Mouse (Mus musculus) cerebellum, adult 11 months (tissue): ENCODE measurements around the gene BC025920.

ENCODE experiments used
- DNase-seq: peaks from one replicate; pipeline ENCODE4 v3.0.0; 2022

The BC025920 gene

DNA sequence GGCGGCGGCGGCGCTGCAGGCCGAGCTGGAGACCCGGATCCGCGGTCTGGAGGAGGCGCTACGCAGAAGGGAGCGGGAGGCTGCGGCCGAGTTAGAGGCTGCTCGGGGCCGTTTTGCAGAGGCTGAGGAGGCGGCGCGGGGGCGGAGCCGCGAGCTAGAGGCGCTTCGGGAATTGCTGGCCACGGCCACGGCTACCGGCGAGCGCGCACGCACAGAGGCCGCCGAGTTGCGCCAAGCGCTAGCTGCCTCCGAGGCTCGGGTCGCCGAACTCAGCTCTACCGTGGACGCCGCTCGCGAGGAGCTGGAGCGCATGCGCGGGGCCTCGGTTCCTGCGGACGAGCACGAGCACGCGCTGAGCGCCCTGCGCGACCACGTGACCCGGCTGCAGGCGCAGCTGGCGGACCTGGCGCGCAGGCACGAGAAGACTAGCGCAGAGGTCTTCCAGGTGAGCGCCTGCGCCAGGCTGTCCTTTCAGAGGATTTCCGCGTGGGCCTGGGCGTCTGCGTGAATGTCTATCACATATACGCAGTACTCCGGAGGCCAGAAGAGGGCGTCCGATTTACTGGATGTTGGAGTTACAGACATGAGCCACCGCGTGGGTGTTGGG, 37.5 kb downstream of the BC025920 start:
- DNase-seq, result peak; percentile 97

DNA sequence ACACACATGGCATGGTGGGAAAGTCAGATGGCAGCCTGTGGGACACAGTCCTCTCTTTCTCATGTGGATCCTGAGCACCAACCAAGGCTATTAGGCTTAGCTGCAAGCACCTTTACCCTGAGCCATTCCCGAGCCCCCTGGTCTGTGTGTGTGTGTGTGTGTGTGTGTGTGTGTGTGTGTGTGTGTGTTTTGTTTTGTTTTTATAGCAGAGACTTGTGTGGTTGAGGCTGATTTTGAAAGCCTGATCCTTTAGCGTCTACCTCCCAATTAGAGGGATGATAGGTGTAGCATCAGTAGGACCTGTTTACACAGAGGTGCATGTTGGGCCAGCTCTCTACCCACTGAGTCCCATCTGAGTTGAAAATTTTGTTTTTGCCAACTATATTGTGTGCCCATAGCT, 38.1 kb downstream of the BC025920 start:
- DNase-seq, result no peak

DNA sequence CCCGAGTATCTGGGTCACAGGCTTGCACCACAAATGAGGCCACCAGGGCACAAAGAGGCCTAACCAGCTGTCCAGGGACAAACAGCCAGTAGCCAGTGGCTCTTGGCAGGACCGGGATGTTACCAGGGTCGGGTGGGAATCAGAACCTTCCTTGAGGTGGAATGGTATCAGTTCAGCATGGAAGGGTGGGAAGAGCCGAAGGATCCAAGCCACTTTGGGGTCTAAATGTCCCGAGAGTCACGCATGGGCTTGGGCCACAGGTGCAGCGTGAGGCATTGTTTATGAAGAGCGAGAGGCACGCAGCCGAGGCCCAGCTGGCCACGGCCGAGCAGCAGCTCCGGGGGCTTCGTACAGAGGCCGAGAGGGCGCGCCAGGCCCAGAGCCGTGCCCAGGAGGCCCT, 38.6 kb downstream of the BC025920 start:
- no peak for DNase-seq

DNA sequence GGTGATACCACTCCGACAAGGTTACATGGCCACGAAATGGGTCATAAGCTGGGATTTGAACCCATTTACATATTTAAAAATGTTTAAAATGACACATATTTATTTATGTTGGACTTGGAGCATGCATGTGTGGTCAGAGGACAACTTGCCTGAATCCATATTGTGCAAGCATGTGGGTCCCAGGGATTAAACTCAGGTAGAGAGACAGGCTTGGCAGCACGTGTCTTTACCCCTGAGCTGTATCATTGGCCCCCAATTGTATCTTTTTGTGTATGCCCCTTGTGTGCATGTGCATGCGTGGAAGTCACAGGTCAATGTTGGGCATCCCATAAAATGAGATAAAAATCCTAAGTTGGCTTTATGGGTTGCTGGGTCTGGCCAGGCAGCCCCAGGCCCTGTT, 39.3 kb downstream of the BC025920 start:
- DNase-seq, result no peak

DNA sequence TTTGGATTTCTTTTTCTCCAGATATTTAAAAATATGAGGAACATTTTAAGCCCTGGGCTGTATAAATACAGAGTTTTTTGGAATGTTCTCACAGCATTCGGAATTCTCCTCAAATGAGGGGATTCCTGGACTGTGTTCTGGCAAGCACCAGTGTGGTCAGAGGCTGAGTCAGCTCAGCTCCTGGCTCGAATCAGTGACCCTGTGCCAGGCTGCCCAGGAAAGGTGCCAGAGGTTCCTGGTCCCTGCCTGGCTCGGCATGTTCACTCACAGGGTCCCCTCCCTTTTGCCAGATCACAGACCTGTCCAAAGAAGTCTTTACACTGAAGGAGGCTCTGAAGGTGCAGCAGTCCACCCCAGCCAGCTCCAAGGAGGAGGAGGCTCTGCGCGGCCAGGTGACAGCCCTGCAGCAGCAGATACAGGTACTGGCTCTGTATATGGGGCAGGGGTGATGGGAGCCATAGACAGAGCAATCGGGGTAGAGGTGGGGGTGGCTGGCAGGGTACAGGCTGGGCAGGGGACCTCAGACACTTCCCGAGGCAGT, 40.0 kb downstream of the BC025920 start:
- no peak for DNase-seq

DNA sequence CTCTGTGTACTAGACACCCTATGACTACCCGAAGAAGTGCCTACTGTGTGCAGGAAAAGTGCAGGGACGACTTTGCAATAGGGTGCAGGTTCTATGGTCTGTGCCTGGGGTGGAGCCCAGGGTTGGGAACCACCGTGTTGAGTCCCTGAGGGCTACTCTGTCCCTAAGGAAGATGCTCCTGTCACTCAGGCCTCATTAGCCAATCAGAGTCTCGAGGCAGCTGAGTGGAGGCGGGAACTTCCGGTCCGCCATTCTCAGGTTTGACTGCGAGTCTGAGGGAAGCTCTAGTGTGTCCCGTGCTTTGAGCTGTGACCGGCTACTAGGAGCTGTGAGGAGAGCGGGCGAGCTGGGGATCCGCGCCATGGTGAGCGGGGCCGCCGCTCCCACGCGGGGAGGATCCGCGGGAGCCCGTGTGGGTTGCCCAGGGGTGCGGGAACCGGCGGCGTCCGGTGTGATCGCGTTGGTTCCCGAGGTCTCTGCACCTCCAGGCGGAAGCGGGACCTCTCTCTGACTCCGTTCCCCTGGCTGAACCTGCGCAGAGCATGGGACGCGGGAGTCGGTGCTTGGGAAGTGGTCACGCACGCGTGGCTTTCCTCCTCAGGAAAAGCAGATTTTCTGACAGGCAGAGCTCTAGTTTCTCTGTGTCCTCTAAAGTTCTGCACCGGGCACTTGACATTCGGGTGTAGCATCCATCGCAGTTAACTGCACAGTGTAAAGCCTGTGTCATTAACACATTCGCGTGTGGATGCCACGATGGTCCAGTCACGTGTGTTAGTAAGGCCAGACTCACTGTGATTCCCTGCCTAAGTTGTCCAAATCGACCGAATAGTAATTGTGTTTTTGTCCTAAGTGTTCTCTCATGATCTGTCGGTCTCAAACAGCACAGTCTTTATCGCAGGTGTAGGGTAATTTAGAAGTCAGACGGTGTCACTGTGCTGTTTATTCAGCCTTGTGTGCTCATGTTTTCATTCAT, 43.0 kb downstream of the BC025920 start, which contains the start of gene Gm10778:
Gm10778 (plus strand) TSS at position 257 of the 973 bp plus-strand sequence.
- peak; percentile 84 for DNase-seq

DNA sequence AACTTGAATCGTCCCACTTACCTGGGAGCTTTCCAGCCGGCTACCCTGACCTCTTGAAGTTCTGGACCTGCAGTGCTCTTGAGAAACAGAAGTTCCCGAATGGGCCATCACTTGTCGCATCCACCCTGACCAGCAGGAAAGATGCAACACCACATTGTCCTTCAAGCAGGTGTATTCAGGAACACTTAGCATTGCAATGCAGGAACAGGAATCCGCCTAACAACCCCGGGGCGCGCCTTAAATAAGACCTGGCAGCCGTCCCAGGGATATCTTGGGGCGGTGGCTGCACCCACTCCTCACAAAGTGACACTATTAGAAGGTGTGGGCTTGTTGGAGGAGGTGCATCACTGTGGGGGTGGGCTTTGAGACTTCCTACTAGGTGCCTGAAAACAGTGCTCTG, 49.1 kb downstream of the BC025920 start:
- DNase-seq, result no peak

DNA sequence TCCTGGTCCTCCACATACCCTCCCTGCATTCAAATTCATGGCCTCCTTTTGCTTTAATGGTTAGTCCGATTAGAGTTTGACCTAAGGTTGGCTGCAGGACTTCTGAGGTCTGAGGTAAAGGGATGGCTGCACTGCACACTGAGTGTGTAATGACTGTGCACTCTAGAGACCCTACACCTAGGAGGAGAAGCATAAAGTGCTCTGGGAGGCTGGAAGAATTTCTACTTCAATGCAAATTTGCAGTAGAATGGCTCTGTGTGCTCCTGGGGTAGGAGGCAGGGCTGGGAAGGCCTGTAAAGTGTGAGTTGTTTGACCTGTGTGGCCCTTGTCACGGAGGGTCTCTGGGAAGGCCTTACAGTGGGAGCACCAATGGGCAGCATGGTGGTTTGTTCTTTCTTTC, 50.1 kb downstream of the BC025920 start:
- DNase-seq, result no peak
